Mouse (Mus musculus) adrenal gland, postnatal 0 days (tissue): ENCODE measurements around the gene Fut7. TPM values are rescaled to one million over a fixed set of nuclear protein-coding genes. Genes with fewer than 3 reads are reported as not detected.

Source experiments
- microRNA-seq: library from miRNA; unstranded; fragments of <30 nt; microRNA quantifications from one replicate; pipeline ENCODE4, GENCODE M21; 2016; ENCODE audit warnings: borderline replicate concordance; ENCODE audit not compliant: insufficient number of aligned reads
- polyA plus RNA-seq: library from polyadenylated mRNA; unstranded; fragments of >200 nt; fragmentation: Nextera tagmentation; extraction: Ambion mirVana; gene quantifications from 2 replicates; pipeline ENCODE4 v1.2.1, GENCODE M21; 2015

The Fut7 gene
- 0.14 and 0.22 TPM in 2 replicates for polyA plus RNA-seq

DNA sequence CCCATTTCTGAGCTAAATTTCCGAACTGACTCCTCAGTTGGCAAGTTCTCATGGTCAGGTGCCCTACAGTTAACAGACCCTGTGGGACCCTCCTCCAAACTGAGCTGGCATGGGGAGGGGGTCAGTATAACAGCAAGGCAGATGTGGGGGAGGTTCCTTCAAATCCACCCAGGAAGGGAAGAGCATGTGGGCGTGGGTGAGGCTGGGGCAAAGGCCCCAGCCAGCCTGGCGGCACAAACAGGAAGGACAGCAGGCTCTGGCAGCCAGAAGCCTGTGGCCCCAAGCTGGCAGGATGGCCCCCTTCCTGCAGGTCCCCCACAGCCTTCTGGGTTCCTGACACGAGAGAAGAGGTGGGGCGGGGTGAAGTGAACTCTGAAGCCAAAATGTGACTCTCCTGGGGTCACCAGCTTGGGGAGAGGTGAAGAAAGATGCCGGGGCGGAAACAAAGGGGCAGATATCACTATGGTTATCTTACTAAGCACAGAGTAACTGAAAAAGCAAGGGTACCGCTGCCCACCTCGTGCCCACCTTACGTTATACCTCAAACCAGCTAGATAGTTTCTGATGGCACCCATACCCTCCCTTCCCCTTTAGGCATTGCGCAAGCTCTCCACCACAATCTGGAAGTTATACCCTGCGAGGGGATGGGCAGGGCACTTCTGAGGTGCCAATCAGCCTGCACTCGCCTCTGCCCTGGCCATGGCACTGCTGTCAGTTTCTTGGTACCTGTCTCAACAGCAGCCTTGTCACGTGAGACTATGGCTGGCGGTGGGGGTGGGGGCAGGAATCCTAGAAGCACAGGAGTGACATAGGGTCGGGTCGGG is at the start of gene Fut7:
Fut7 (plus strand) TSS at position 681 of the 824 bp plus-strand sequence.

DNA sequence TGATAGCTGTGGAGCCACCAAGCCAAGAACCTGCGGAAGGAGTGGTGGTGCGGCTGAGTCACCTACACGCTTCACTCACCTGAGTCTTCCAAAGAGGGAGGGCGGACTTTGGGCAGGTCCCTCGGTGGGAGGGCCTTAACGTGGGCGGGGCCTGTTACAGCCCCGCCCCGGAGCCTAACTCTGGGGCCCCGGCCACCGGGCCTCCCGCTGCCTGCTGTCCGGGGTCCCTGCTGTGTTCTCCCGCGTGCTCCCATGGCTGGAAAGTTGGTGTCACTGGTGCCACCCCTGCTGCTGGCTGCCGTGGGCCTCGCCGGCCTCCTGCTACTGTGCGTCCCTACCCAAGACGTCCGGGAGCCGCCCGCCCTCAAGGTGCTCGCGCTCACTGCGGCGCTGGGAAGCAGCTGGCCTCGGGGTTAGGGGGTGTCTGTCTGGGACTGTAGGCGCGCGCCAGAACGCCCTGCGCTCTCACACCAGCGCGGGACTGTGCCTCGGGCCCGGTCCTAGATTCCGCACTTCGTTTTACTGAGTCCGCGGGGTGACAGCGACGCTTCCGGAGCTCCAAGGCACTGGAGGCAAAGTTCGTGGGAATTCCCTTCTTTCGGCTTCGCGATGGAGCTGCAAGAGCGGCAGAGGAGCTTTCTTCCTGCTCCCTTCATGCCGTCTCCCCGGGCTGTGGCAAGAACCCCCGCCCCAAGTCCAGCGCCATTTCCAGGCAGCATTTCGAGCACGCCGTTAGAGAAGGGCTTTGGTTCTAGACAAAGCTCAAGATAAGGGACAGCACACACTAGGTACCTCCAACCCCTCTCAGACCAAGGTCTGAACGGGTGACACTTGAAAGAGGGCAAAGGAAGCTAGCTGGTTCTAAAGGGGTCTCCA is 27.1 kb upstream of the Fut7 start, which contains the start of gene Entpd2:
Entpd2 (plus strand) TSS at position 154 of the 876 bp plus-strand sequence.

DNA sequence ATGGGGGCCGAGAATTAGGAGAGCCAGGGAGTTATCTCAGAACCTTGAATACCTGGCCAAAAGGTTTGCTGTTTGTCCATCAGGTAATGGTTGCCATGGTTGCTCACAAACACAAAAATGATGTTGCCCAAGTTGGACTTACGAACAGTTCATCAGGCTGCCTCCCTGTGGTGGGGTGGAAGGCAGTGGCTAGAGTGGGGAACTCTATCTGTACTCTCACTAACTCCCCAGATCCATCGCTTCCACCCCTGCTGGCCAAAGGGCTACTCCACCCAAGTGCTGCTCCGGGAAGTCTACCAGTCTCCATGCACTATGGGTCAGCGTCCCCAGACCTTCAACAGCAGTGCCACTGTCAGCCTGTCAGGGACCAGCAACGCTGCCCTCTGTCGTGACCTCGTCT is 24.0 kb upstream of the Fut7 start, which contains the start of gene Npdc1:
Npdc1 (plus strand) TSS at position 301 of the 400 bp plus-strand sequence.

DNA sequence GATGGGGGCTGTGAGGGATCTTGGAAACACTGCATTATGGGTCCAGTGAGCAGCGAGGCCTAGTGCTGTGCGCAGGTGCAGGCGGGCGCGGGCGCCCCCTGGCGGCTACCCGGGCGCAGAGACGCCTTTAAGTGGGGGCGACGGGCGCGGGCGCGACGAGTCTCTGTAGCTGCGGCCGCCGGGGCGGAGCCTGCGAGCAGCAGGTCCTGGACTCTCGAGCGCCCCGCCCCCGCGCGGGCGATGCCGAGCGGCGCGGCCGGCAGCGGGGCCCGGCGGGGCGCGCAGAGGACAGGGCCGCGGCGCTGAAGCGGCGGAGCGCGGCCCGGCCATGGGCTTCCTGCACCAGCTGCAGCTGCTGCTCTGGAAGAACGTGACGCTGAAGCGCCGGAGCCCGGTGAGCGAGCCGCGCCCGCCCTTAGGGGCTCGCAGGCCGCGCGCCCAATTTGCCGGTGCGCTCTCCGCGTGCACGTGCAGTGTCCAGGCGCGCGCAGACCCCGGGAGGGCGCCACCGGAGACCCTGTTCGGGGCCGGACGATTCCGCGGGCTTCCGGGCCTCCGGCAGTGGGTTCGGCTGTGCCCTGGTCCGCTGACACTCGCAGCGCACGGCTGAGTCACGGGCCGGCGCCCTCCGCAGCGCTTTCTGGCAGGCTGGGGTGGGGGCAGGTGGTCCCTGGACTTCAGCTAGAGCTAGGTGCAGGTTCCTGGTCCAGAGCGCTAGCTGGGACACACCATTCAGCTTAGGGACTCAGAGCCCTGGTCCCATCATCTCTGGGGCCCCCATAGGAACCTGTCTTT is 5.6 kb downstream of the Fut7 start, which contains the start of gene Abca2:
Abca2 (plus strand) TSS at position 262 of the 795 bp plus-strand sequence.

DNA sequence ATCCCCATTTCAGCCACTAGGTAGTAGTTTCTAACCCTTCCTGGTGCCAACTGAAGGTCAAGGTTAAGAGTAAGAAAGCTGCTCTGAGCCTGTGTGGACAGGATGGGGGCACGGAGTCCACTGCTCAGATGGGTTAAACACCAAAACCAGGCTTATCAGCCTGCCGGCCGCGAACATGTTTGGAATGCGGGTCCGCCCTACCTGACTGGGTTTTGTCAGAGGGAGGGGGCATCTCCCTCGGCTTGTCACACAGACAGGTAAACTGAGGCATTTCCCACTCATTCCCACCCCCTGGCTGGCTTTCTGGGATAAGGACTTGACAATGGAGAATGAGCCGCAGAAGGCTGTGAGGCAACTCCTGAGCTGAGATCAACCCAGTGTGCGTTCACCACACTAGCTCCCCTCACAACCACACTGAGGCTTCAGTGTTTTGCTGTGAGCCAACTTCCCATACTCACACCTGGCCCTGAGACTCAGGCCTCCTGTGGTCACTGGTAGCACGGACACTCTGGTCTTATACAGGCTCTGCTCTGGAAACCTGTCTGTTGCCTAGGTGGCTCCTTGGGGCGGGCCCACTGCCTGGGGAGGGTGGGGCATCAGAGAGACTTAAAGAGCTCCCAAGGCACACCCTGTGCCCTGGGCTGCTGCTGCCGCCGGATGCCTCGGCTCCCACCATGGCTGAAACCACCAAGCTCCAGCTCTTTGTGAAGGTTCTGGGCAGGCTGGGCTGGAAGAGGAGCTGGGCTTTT is 33.3 kb downstream of the Fut7 start, which contains the start of gene Clic3:
Clic3 (plus strand) TSS at position 634 of the 749 bp plus-strand sequence.

DNA sequence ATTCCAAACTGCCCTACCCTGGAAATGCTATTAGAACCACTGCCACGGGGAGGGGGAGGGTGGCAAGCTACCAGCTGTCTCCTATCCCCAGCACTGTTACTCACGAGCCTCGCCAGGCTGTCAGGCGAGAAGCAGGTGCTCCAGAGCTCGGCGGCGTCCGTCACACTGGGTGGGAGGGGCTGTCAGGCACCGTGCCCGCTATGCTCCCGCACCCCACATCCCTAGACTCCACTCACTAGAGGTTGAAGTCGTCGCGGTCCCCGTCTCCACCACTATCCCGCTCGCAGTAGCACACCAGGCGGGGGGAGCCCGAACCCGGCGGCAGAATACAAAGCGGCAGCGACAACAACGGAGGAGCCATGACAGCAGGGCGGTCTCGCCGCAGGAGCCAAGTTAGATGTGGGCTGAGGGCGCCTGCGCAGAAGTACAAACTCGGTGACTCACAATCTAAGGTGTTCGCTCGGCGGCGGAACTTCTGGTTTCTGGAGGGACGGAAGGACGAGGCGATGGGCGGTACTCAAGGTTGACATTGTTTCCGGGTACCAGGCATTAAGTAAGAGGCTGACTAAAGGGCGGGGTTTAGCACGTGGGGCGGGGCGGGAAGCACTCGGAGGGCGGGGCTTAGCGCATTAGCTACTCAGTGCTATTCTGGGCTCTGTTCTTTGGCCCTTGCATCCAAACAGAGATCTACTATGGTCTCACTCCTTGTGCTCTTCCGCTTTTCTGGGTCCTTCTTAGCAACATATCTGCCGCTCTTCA is 37.7 kb downstream of the Fut7 start, which contains the start of gene Paxx:
Paxx (minus strand) TSS at position 544 of the 759 bp plus-strand sequence.

DNA sequence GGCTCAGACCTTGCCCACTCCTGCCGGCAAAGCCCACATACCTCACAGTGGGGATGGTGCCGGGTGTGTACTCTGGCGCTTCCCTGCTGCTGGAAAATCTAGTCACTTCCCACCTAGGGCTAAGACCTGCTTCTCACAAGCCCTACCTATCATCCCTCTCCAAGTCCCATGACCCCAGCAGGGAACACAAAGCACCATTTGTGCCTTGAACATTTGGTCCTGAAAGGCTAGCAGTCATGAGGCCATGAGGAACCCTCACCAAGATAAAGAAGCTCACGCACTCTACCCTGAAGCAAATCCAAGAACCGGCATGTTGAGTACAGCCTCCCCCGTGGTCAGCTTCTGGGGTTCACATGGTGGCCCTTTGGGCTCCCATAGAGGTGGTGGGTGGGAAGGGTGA is 46.9 kb downstream of the Fut7 start, which contains the start of gene Ptgds:
Ptgds (minus strand) TSS at position 78 of the 400 bp plus-strand sequence.

Small RNA genes within 50 kb of the gene (microRNA-seq; reads per million reads assigned to microRNA genes)
- gene Mir3087, result not detected

Other genes with a start within 250 kb of the Fut7 start
- gene Nrarp, start 242.5 kb upstream of the Fut7 start, polyA plus RNA-seq, result 5.6 and 6.7 TPM in 2 replicates
- gene Tor4a, start 226.4 kb upstream of the Fut7 start, polyA plus RNA-seq, result 14.6 and 20.3 TPM in 2 replicates
- gene Nelfb, start 211.8 kb upstream of the Fut7 start, polyA plus RNA-seq, result 47.4 and 61.9 TPM in 2 replicates
- not detected in 2 replicates for gene Stpg3, start 208.6 kb upstream of the Fut7 start, polyA plus RNA-seq
- gene Fam166a, start 204.5 kb upstream of the Fut7 start, polyA plus RNA-seq, result 0.12 and 0.58 TPM in 2 replicates
- gene Tubb4b, start 198.6 kb upstream of the Fut7 start, polyA plus RNA-seq, result 217 and 219 TPM in 2 replicates
- 0.47 TPM in 1 of 2 replicates, not detected in the other for gene Slc34a3, start 188.9 kb upstream of the Fut7 start, polyA plus RNA-seq
- not detected in 2 replicates for gene Rnf224, start 186.5 kb upstream of the Fut7 start, polyA plus RNA-seq
- gene Rnf208, start 181.0 kb upstream of the Fut7 start, polyA plus RNA-seq, result 12.9 and 25.4 TPM in 2 replicates
- gene Cysrt1, start 180.8 kb upstream of the Fut7 start, polyA plus RNA-seq, result 1.8 TPM in 1 of 2 replicates, not detected in the other
- gene AL732309.1, start 176.4 kb upstream of the Fut7 start, polyA plus RNA-seq, result 2.5 and 2.8 TPM in 2 replicates
- 61.5 and 81.2 TPM in 2 replicates for gene Tmem203, start 167.8 kb upstream of the Fut7 start, polyA plus RNA-seq
- 5.6 and 7.3 TPM in 2 replicates for gene Tprn, start 160.6 kb upstream of the Fut7 start, polyA plus RNA-seq
- gene Ssna1, start 150.8 kb upstream of the Fut7 start, polyA plus RNA-seq, result 157 and 205 TPM in 2 replicates
- 61.4 and 81.5 TPM in 2 replicates for gene Anapc2, start 150.8 kb upstream of the Fut7 start, polyA plus RNA-seq
- not detected in 2 replicates for gene Tmem210, start 135.1 kb upstream of the Fut7 start, polyA plus RNA-seq
- 0.11 TPM in 1 of 2 replicates, not detected in the other for gene Lrrc26, start 133.4 kb upstream of the Fut7 start, polyA plus RNA-seq
- 4.9 and 7.5 TPM in 2 replicates for gene Grin1, start 104.1 kb upstream of the Fut7 start, polyA plus RNA-seq
- gene Man1b1, start 90.9 kb upstream of the Fut7 start, polyA plus RNA-seq, result 47.2 and 52.7 TPM in 2 replicates
- gene Dpp7, start 66.9 kb upstream of the Fut7 start, polyA plus RNA-seq, result 30.8 and 45.6 TPM in 2 replicates
- gene Uap1l1, start 57.6 kb upstream of the Fut7 start, polyA plus RNA-seq, result 40.5 and 44.9 TPM in 2 replicates
- gene Sapcd2, start 50.9 kb upstream of the Fut7 start, polyA plus RNA-seq, result 8.1 and 10.7 TPM in 2 replicates
- gene Entpd2, start 27.4 kb upstream of the Fut7 start, polyA plus RNA-seq, result 13.6 and 20.3 TPM in 2 replicates
- gene Npdc1, start 23.9 kb upstream of the Fut7 start, polyA plus RNA-seq, result 93.9 and 115 TPM in 2 replicates
- gene Abca2, start 5.4 kb downstream of the Fut7 start, polyA plus RNA-seq, result 4.9 and 6.6 TPM in 2 replicates
- 6.1 and 6.2 TPM in 2 replicates for gene Clic3, start 33.6 kb downstream of the Fut7 start, polyA plus RNA-seq
- 53.8 and 58.8 TPM in 2 replicates for gene Paxx, start 37.8 kb downstream of the Fut7 start, polyA plus RNA-seq
- 8.3 and 9.6 TPM in 2 replicates for gene Ptgds, start 46.8 kb downstream of the Fut7 start, polyA plus RNA-seq
- gene Lcn12, start 70.6 kb downstream of the Fut7 start, polyA plus RNA-seq, result not detected in 2 replicates
- 52.9 and 75.8 TPM in 2 replicates for gene Fbxw5, start 77.5 kb downstream of the Fut7 start, polyA plus RNA-seq
- gene C8g, start 78.5 kb downstream of the Fut7 start, polyA plus RNA-seq, result 6.4 and 7.1 TPM in 2 replicates
- gene Traf2, start 123.7 kb downstream of the Fut7 start, polyA plus RNA-seq, result 15.4 and 20.6 TPM in 2 replicates
- 273 and 345 TPM in 2 replicates for gene Edf1, start 134.6 kb downstream of the Fut7 start, polyA plus RNA-seq
- gene Mamdc4, start 151.6 kb downstream of the Fut7 start, polyA plus RNA-seq, result 1.3 and 2.6 TPM in 2 replicates
- 140 and 158 TPM in 2 replicates for gene Phpt1, start 152.0 kb downstream of the Fut7 start, polyA plus RNA-seq
- 1.3 and 2.1 TPM in 2 replicates for gene Ajm1, start 158.5 kb downstream of the Fut7 start, polyA plus RNA-seq
- gene Rabl6, start 185.3 kb downstream of the Fut7 start, polyA plus RNA-seq, result 42.6 and 68.2 TPM in 2 replicates
- gene Ccdc183, start 194.4 kb downstream of the Fut7 start, polyA plus RNA-seq, result 0.50 and 0.87 TPM in 2 replicates
- gene Tmem141, start 198.7 kb downstream of the Fut7 start, polyA plus RNA-seq, result 124 and 149 TPM in 2 replicates
- gene Fcna, start 204.8 kb downstream of the Fut7 start, polyA plus RNA-seq, result 55.5 and 82.4 TPM in 2 replicates
- gene Lcn8, start 229.9 kb downstream of the Fut7 start, polyA plus RNA-seq, result not detected in 2 replicates
- gene Lcn5, start 234.7 kb downstream of the Fut7 start, polyA plus RNA-seq, result 0.21 and 0.44 TPM in 2 replicates